Comparison of ENCODE assay signal across 7 mouse cellular contexts in genomic region chr14:31269456-31270100, GRCm38 (mm10). TPM values are rescaled to one million over a fixed set of nuclear protein-coding genes. Genes with fewer than 3 reads are reported as not detected.
A peak's percentile ranks its signal among the peaks of the same experiment; 100 is the strongest.
DNase-seq lines count a peak whose midpoint lies in the region; ATAC-seq and TF ChIP-seq lines count a peak whose summit lies in the region.

No protein-coding gene starts in this region.

- no peak for TF ChIP-seq CTCF in lung, embryonic 14.5 days (IDR thresholded peaks at IDR 0.05; ENCODE audit: low read depth)

- H3K27me3 ChIP-seq in heart, embryonic 15.5 days = peaks cover 6% of the 10 kb centered on the region; the same call in 1 of the 2 replicates
- no peaks in the 10 kb centered on the region for H3K27me3 ChIP-seq in lung, embryonic 14.5 days (ENCODE audit: insufficient read depth, low read length)

- WGBS in heart, embryonic 15.5 days = 15% methylated on average over 27 of the region's 28 CpGs
- WGBS in lung, embryonic 14.5 days = 11% methylated on average over 28 of the region's 28 CpGs

- peak overlapping the region; percentile 59 for H3K4me2 ChIP-seq in heart, embryonic 15.5 days
- peak overlapping the region; percentile 67 for H3K4me2 ChIP-seq in lung, embryonic 14.5 days

- H3K36me3 ChIP-seq in ES-E14 (ENCODE audit: control insufficient read depth, insufficient read depth, low read length, poor library complexity, severe bottlenecking) = no peaks in the 10 kb centered on the region
- no peaks in the 10 kb centered on the region for H3K36me3 ChIP-seq in heart, embryonic 15.5 days
- H3K36me3 ChIP-seq in lung, embryonic 14.5 days (ENCODE audit: insufficient read depth) = no peaks in the 10 kb centered on the region

- in situ Hi-C loops in ES-E14 (cut with MboI; ENCODE audit: low sequenced_read_pairs in 2 of 2, unreplicated experiment in 2 of 2) = no loop called here

- ATAC-seq in heart, embryonic 15.5 days (replicated peaks; ENCODE audit: insufficient number of reproducible peaks, insufficient read depth, low FRiP score, low read depth) = peak; percentile 59
- peak; percentile 93 for ATAC-seq in lung, embryonic 14.5 days (ENCODE audit: insufficient read depth)

- peaks cover 0 to 6% of the 10 kb centered on the region in 2 experiments; a peak in 1 of 4 replicates for H3K4me1 ChIP-seq in ES-E14 (ENCODE audit: control insufficient read depth in 2 of 2, insufficient read depth in 2 of 2, low read length in 2 of 2, poor library complexity in 1 of 2)
- peaks cover 3% of the 10 kb centered on the region; the same call in 1 of the 2 replicates for H3K4me1 ChIP-seq in heart, embryonic 15.5 days (replicated peaks)
- H3K4me1 ChIP-seq in lung, embryonic 14.5 days (ENCODE audit: insufficient read depth) = no peaks in the 10 kb centered on the region

- peak; percentile 75 for DNase-seq in ES-E14 (ENCODE audit: low read depth, low spot score)
- DNase-seq in ZHBTc4 (ENCODE audit: low read depth, low spot score) = peak; percentile 90
- DNase-seq in layer of hippocampus, adult 9-11 months = peak; percentile 49
- peak; percentile 87 for DNase-seq in lung, embryonic 14.5 days
- peak; percentile 25 for DNase-seq in ovary, postnatal 14 days (ENCODE audit: low spot score)
- DNase-seq in spleen, adult 18-20 months = no peak

- H3K4me3 ChIP-seq in ES-E14 (ENCODE audit: insufficient read depth in 1 of 2, low read depth in 1 of 2, low read length in 2 of 2, poor library complexity in 1 of 2, severe bottlenecking in 1 of 2) = peak overlapping the region; percentile 59 to 72
- H3K4me3 ChIP-seq in heart, embryonic 15.5 days = peak overlapping the region; percentile 38
- H3K4me3 ChIP-seq in lung, embryonic 14.5 days (ENCODE audit: low read depth, low read length) = peak overlapping the region; percentile 33

- H3K27ac ChIP-seq in ES-E14 (ENCODE audit: insufficient read depth, low read depth, low read length, poor library complexity, severe bottlenecking) = no peak overlapping the region
- no peak overlapping the region for H3K27ac ChIP-seq in heart, embryonic 15.5 days
- peak overlapping the region; percentile 26; the same call in 1 of the 2 replicates for H3K27ac ChIP-seq in lung, embryonic 14.5 days (ENCODE audit: low read depth)

- no peaks in the 10 kb centered on the region for H3K9me3 ChIP-seq in ES-E14 (ENCODE audit: control insufficient read depth, insufficient read depth, low read depth, low read length)
- no peaks in the 10 kb centered on the region for H3K9me3 ChIP-seq in heart, embryonic 15.5 days (replicated peaks)
- H3K9me3 ChIP-seq in lung, embryonic 14.5 days (ENCODE audit: low read depth, low read length) = no peaks in the 10 kb centered on the region

- H3K9ac ChIP-seq in ES-E14 (ENCODE audit: insufficient read depth, low read depth, low read length, poor library complexity, severe bottlenecking) = peak overlapping the region; percentile 29
- H3K9ac ChIP-seq in heart, embryonic 15.5 days = no peak overlapping the region; the same call in 1 of the 2 replicates
- H3K9ac ChIP-seq in lung, embryonic 14.5 days = peak overlapping the region; percentile 27

TF ChIP-seq in ES-E14, 5 proteins besides CTCF, POLR2A, EP300 and RAD21:
- TF ChIP-seq MAFK (IDR thresholded peaks at IDR 0.05; ENCODE audit: insufficient read depth, low read depth, low read length) (no peak), HCFC1 (IDR thresholded peaks at IDR 0.05; ENCODE audit: borderline replicate concordance, insufficient read depth, low read length) (no peak), CHD2 (IDR thresholded peaks at IDR 0.05; ENCODE audit: low read depth, low read length) (no peak), ZNF384 (IDR thresholded peaks at IDR 0.05; ENCODE audit: low read depth, low read length) (no peak), ZC3H11A (IDR thresholded peaks at IDR 0.05; ENCODE audit: borderline replicate concordance, low read depth, low read length) (no peak)

RNA-seq across cellular contexts. Expression of gene Bap1, which starts 18.3 kb away (rescaled TPM):
- total RNA-seq in ES-E14 (2012; rRNA removed) = 77.8 and 83.4 TPM in 2 replicates
- polyA plus RNA-seq in heart, embryonic 15.5 days (2015; fragmentation: Nextera tagmentation; extraction: Ambion mirVana) = 43.2 and 59.0 TPM in 2 replicates
- 83.1 and 91.5 TPM in 2 replicates for polyA plus RNA-seq in lung, embryonic 14.5 days (2014; fragmentation: Nextera tagmentation; extraction: Ambion mirVana)

RNA-seq across cellular contexts. Expression of gene Phf7, which starts 18.5 kb away (rescaled TPM):
- total RNA-seq in ES-E14 (2012; rRNA removed) = 4.8 and 5.3 TPM in 2 replicates
- polyA plus RNA-seq in heart, embryonic 15.5 days (2015; fragmentation: Nextera tagmentation; extraction: Ambion mirVana) = 7.9 and 8.3 TPM in 2 replicates
- 11.8 and 16.5 TPM in 2 replicates for polyA plus RNA-seq in lung, embryonic 14.5 days (2014; fragmentation: Nextera tagmentation; extraction: Ambion mirVana)

RNA-seq across cellular contexts. Expression of gene Sema3g, which starts 51.9 kb away (rescaled TPM):
- 0.22 and 0.37 TPM in 2 replicates for total RNA-seq in ES-E14 (2012; rRNA removed)
- 0.60 and 0.83 TPM in 2 replicates for polyA plus RNA-seq in heart, embryonic 15.5 days (2015; fragmentation: Nextera tagmentation; extraction: Ambion mirVana)
- 0.38 and 0.49 TPM in 2 replicates for polyA plus RNA-seq in lung, embryonic 14.5 days (2014; fragmentation: Nextera tagmentation; extraction: Ambion mirVana)

RNA-seq across cellular contexts. Expression of gene Nisch, which starts 52.8 kb away (rescaled TPM):
- 169 and 204 TPM in 2 replicates for total RNA-seq in ES-E14 (2012; rRNA removed)
- 287 and 381 TPM in 2 replicates for polyA plus RNA-seq in heart, embryonic 15.5 days (2015; fragmentation: Nextera tagmentation; extraction: Ambion mirVana)
- 386 and 411 TPM in 2 replicates for polyA plus RNA-seq in lung, embryonic 14.5 days (2014; fragmentation: Nextera tagmentation; extraction: Ambion mirVana)

RNA-seq across cellular contexts. Expression of gene Dnah1, which starts 54.1 kb away (rescaled TPM):
- total RNA-seq in ES-E14 (2012; rRNA removed) = 0.80 and 1.3 TPM in 2 replicates
- polyA plus RNA-seq in heart, embryonic 15.5 days (2015; fragmentation: Nextera tagmentation; extraction: Ambion mirVana) = 0.63 and 1.3 TPM in 2 replicates
- 4.1 and 4.6 TPM in 2 replicates for polyA plus RNA-seq in lung, embryonic 14.5 days (2014; fragmentation: Nextera tagmentation; extraction: Ambion mirVana)

Comparison
In these comparisons a context has a peak if more than half of its experiments do, and no peak if none do; other contexts are left out.
1. DNase-seq: peak in ES-E14 (single experiment), ZHBTc4 (single experiment), layer of hippocampus, adult 9-11 months (single experiment), lung, embryonic 14.5 days (single experiment) and ovary, postnatal 14 days (single experiment); none in spleen, adult 18-20 months (0 of 2).
2. Peak in every context shown above with its lines, with median percentiles within 50 percentile points of each other: H3K4me3 ChIP-seq.